Mouse (Mus musculus) forebrain, embryonic 10.5 days (tissue): ENCODE measurements around the gene Clip1. TPM values are rescaled to one million over a fixed set of nuclear protein-coding genes. Genes with fewer than 3 reads are reported as not detected.
A peak's percentile ranks its signal among the peaks of the same experiment; 100 is the strongest.
"Not testable (repeated sequence)": the region's sequence is repeated elsewhere in the genome, so short reads cannot be mapped to it uniquely, and the experiment has no call there.

Experiments
- DNase-seq: peaks from one replicate; pipeline ENCODE4 v3.0.0-alpha.2; 2017; ENCODE audit warnings: low spot score; ENCODE audit errors: extremely low spot score
- H3K27ac ChIP-seq: fragments of 300-500 bp; sonication (generic); 2 replicates; pipeline ENCODE4 v1.5.1; 2016; ENCODE audit warnings: mild to moderate bottlenecking
- H3K27me3 ChIP-seq: fragments of 300-500 bp; sonication (generic); 2 replicates; pipeline ENCODE4 v1.6.1; 2016; ENCODE audit warnings: mild to moderate bottlenecking; ENCODE audit not compliant: poor library complexity, severe bottlenecking
- H3K36me3 ChIP-seq: fragments of 300-500 bp; sonication (generic); replicated peaks from 2 replicates; pipeline ENCODE4 v1.6.1; 2016; ENCODE audit warnings: mild to moderate bottlenecking, moderate library complexity
- H3K4me1 ChIP-seq: fragments of 300-500 bp; sonication (generic); 2 replicates; pipeline ENCODE4 v1.6.1; 2016
- H3K4me3 ChIP-seq: fragments of 300-500 bp; sonication (generic); 2 replicates; pipeline ENCODE4 v1.5.1; 2016; ENCODE audit warnings: mild to moderate bottlenecking, moderate library complexity
- H3K9me3 ChIP-seq: fragments of 300-500 bp; sonication (generic); 2 replicates; pipeline ENCODE4 v1.6.1; 2016; ENCODE audit warnings: mild to moderate bottlenecking, moderate library complexity
- whole genome bisulfite sequencing: fragments of 180-500 bp; shearing (Covaris S2); methylation state at CpG from one replicate; pipeline ENCODE4 v1.1.7; 2016; 5-methylcytosine and 5-hydroxymethylcytosine counted together
- polyA plus RNA-seq: library from polyadenylated mRNA; unstranded; fragments of >200 nt; fragmentation: Nextera tagmentation; extraction: Ambion mirVana; gene quantifications from 2 replicates; pipeline ENCODE4 v1.2.1, GENCODE M21; 2016

Clip1 gene
- polyA plus RNA-seq: 55.6 and 55.8 TPM in 2 replicates

- Histone ChIP-seq H3K27ac (peak within 1 kb of the TSS; percentile 100), H3K27me3 (no peaks in the 10 kb centered on the region), H3K4me1 (peaks cover 37% of the 10 kb centered on the region), H3K4me3 (peak within 1 kb of the TSS; percentile 99), H3K36me3 (no peaks in the 10 kb centered on the region), H3K9me3 (no peaks in the 10 kb centered on the region)
- under 1% methylated on average over 64 of the region's 64 CpGs for WGBS
- DNase-seq: peak; percentile 61
These were observed at the start of gene Clip1 for GRCm38 (mm10) chr5:123684221-123685144. Gene Clip1, minus strand, starts transcription at chr5:123684618.

GRCm38 (mm10) chr5:123730981-123731380 lies 46.6 kb upstream of the Clip1 start:
- Histone ChIP-seq H3K36me3 (peaks cover 91% of the 10 kb centered on the region), H3K27me3 (no peaks in the 10 kb centered on the region)
- 96% methylated on average over 2 of the region's 2 CpGs for WGBS

GRCm38 (mm10) chr5:123723816-123724215 lies 39.4 kb upstream of the Clip1 start:
- Histone ChIP-seq H3K36me3 (peaks cover 22% of the 10 kb centered on the region), H3K4me1 (peaks cover 13% of the 10 kb centered on the region)
- 92% methylated on average over 7 of the region's 7 CpGs for WGBS
- not testable (repeated sequence) for H3K4me3 ChIP-seq, H3K27ac ChIP-seq, H3K9me3 ChIP-seq, H3K27me3 ChIP-seq, DNase-seq

More at GRCm38 (mm10) chr5:123730981-123731380, 46.6 kb upstream of the Clip1 start:
- H3K4me1 ChIP-seq: no peaks in the 10 kb centered on the region
- DNase-seq: no peak
- no peaks in the 10 kb centered on the region for H3K9me3 ChIP-seq
- H3K4me3 ChIP-seq: no peak overlapping the region
- no peak overlapping the region for H3K27ac ChIP-seq

DNA sequence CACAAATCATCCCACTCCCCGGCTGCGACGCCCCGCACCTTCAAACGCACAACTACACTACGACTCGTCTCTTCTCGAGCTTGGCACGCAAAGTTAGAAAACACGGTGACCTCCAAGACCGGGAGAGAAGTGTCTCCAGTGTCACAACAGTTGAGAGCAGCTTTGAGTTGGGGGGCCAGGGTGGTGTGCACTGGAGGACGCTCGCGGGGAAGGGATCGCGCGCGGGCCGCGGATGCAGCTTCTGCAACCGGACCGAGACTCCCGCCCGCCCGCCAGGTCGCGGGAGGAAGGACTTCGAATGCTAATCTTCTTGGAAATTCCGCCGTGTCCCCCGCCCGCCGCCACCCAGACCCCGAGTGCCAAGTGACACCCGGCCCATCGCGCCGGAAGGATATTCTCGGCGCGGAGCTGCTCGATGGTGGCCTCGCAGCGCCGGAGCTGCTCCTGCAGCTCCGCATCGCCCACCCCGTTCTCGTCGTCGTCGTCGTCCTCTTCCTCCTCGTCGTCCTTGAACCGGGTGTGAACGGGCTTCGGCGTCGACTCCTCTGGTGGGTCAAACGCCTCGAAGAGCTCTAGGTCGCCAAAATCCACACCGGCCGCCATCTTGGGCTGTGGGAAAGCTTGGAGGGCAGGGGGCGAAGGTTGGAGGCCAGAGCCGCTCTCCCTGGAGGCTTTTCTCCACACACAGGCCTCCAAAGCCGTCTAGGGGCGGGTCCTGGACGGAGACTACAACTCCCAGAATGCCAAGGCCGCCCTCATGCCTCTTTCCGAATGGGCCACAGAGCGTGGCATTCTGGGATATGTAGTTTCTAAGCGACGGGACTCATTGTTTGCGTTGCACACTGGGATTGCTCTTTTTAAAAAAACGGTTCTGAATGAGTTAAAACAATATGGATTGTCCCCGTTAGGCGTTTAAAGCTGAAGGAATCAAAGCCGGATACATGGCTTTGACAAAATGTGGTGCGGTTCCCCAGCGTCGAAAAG lies 36.2 kb upstream of the Clip1 start, which contains the start of gene Zcchc8:
Zcchc8 (minus strand) TSS at position 773 of the 984 bp plus-strand sequence.
- Histone ChIP-seq H3K4me3 (peak within 1 kb of the TSS; percentile 74), H3K27me3 (no peaks in the 10 kb centered on the region), H3K27ac (peak within 1 kb of the TSS; percentile 96), H3K36me3 (peaks cover 35% of the 10 kb centered on the region), H3K4me1 (peaks cover 32% of the 10 kb centered on the region), H3K9me3 (no peaks in the 10 kb centered on the region)
- under 1% methylated on average over 83 of the region's 83 CpGs for WGBS
- peak; percentile 98 for DNase-seq

- 95% methylated on average over 4 of the region's 4 CpGs for WGBS
- Histone ChIP-seq H3K9me3 (peaks cover 5% of the 10 kb centered on the region; the same call in 1 of the 2 replicates), H3K27me3 (no peaks in the 10 kb centered on the region), H3K36me3 (peaks cover 94% of the 10 kb centered on the region), H3K4me1 (peaks cover 26% of the 10 kb centered on the region), H3K4me3 (no peak overlapping the region), H3K27ac (no peak overlapping the region)
- DNase-seq: no peak
These were observed 30.2 kb upstream of the Clip1 start for GRCm38 (mm10) chr5:123714622-123715021.

DNA sequence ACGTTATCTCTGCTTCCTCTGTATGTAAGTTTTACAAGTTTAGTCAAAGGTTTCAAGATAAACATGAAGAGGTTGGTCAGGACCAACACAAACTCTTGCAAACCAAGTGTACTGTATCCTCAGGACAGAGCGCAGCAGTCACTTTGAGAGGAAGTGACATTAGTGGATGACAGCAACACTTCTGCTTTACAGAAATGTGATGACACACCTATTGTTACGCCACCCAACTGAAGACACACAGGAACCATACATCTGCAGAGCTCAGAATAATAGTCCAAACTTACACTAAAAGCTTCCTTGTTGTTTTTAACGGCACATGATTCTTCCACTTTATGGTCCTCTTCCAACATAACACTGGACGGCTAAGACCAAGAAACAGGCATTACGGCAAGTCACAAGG lies 29.4 kb upstream of the Clip1 start:
- Histone ChIP-seq H3K4me3 (no peak overlapping the region), H3K36me3 (peaks cover 100% of the 10 kb centered on the region), H3K9me3 (peaks cover 5% of the 10 kb centered on the region; the same call in 1 of the 2 replicates), H3K4me1 (peaks cover 18% of the 10 kb centered on the region), H3K27me3 (no peaks in the 10 kb centered on the region), H3K27ac (no peak overlapping the region)
- 97% methylated on average over 6 of the region's 6 CpGs for WGBS
- DNase-seq: no peak

DNA sequence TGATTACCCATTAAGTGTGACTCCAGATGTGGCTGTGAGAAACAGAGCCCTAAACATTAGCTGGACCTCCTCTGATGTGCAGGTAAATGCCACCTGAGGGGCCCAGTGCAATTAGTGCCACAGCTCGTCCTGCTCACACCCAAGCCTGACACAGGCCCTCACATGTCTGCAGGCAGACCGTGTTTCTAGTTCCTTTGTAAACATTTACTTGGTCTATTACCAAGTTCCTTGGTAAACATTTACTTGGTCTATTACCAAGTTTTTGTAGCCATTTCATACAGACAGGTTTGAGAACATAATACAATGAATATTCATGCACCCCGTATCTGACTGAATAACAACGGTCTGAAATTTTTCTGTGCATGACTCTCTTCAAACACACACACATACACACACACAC lies 25.2 kb upstream of the Clip1 start:
- Histone ChIP-seq H3K9me3 (peaks cover 5% of the 10 kb centered on the region; the same call in 1 of the 2 replicates), H3K27ac (no peak overlapping the region), H3K27me3 (no peaks in the 10 kb centered on the region), H3K4me3 (no peak overlapping the region), H3K4me1 (no peaks in the 10 kb centered on the region), H3K36me3 (peaks cover 100% of the 10 kb centered on the region)
- no peak for DNase-seq
- WGBS: 89% methylated on average over 4 of the region's 4 CpGs

DNA sequence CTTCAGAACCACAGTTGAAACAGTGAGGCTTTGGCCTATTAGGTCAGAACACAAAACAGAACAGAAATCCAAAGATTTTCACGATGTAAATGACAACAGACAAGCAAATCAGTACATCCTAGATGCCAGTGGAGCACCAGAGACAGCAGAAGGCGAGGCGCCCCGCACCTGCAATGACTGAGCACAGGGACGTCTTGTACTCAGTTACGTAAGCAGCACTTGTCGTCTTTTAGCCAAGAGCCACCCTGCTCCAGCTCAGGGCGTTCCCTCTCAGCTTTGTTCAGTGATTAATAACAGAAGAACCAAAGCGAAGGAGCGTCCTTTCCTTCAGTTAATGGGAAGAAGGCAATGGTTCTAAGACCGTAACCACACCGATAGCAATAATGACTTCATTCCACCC lies 24.2 kb upstream of the Clip1 start:
- H3K27me3 ChIP-seq: no peaks in the 10 kb centered on the region
- no peak overlapping the region for H3K27ac ChIP-seq
- H3K36me3 ChIP-seq: peaks cover 100% of the 10 kb centered on the region
- no peak overlapping the region for H3K4me3 ChIP-seq
- no peak for DNase-seq
- peaks cover 5% of the 10 kb centered on the region; the same call in 1 of the 2 replicates for H3K9me3 ChIP-seq
- WGBS: 96% methylated on average over 12 of the region's 12 CpGs
- H3K4me1 ChIP-seq: no peaks in the 10 kb centered on the region

DNA sequence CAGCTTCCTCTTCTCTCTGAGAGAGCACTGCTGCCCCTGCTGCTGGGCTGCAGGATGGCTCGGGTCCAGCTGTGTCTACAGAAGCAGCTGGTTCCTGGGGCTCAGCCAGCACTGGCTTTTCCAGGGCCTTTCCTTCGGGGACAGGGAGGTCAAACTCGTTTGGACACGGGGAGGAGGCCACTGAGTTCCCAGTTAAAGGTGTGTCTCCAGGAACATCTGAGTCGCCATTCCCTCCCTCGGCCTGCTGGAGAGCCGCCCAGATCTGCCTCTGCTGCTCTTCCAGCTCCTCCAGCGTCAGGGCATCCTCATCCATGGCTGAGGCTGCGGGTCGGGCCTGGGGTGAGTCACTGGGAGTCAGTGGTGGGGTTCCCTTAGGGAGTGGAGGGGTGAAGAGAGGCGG lies 16.2 kb upstream of the Clip1 start:
- 86% methylated on average over 11 of the region's 11 CpGs for WGBS
- H3K36me3 ChIP-seq: peaks cover 85% of the 10 kb centered on the region
- no peaks in the 10 kb centered on the region for H3K27me3 ChIP-seq
- DNase-seq: no peak
- H3K4me3 ChIP-seq: no peak overlapping the region
- no peak overlapping the region for H3K27ac ChIP-seq
- no peaks in the 10 kb centered on the region for H3K9me3 ChIP-seq
- H3K4me1 ChIP-seq: no peaks in the 10 kb centered on the region

- H3K36me3 ChIP-seq: peaks cover 71% of the 10 kb centered on the region
- peak; percentile 71 for DNase-seq
- 38% methylated on average over 3 of the region's 3 CpGs for WGBS
These were observed 14.8 kb upstream of the Clip1 start for GRCm38 (mm10) chr5:123699198-123699597.

DNA sequence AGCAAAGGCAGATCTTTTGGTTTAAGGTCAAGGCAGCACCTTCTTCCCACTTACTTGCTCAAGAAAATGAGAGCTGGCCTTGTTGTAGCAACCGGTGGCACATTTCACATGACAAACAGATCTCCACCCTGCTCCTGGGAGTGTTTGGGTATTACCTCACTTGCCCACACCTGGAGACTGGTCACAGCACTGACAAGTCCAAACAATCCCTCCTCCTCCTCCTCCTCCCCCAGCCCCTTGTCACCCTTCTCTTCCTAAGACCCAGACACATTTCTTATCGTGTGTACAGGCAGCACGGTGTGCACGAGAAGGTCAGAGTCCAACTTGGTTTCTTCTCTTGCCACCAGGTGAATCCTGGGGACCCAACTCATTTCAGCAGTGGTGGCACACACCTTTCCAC lies 12.5 kb upstream of the Clip1 start:
- Histone ChIP-seq H3K9me3 (no peaks in the 10 kb centered on the region), H3K4me3 (no peak overlapping the region), H3K27ac (no peak overlapping the region), H3K36me3 (peaks cover 49% of the 10 kb centered on the region), H3K4me1 (no peaks in the 10 kb centered on the region), H3K27me3 (no peaks in the 10 kb centered on the region)
- DNase-seq: no peak
- 91% methylated on average over 4 of the region's 4 CpGs for WGBS

More at GRCm38 (mm10) chr5:123699198-123699597, 14.8 kb upstream of the Clip1 start:
- Histone ChIP-seq H3K4me1 (no peaks in the 10 kb centered on the region), H3K9me3 (no peaks in the 10 kb centered on the region), H3K4me3 (no peak overlapping the region), H3K27me3 (no peaks in the 10 kb centered on the region), H3K27ac (no peak overlapping the region)

- H3K4me3 ChIP-seq: no peak overlapping the region
- H3K36me3 ChIP-seq: peaks cover 42% of the 10 kb centered on the region
- no peak overlapping the region for H3K27ac ChIP-seq
- H3K4me1 ChIP-seq: no peaks in the 10 kb centered on the region
- DNase-seq: no peak
- WGBS: 95% methylated on average over 7 of the region's 7 CpGs
- H3K9me3 ChIP-seq: no peaks in the 10 kb centered on the region
- no peaks in the 10 kb centered on the region for H3K27me3 ChIP-seq
These were observed 11.8 kb upstream of the Clip1 start for GRCm38 (mm10) chr5:123696244-123696643.
